ENCODE assay signal across 17 mouse cellular contexts in genomic region chr10:67804637-67805036, GRCm38 (mm10).
DNase-seq lines count a peak whose midpoint lies in the region; ATAC-seq and TF ChIP-seq lines count a peak whose summit lies in the region.
"Had no signal": no experiment of that assay in that cellular context is flagged by ENCODE, and none has a peak within 500 bp of the region (broad histone marks: within the 10 kb centered on the region; RNA-seq: fewer than 3 reads in every experiment).

No protein-coding gene starts in this region.

- TF ChIP-seq POLR2A in CH12.LX (IDR thresholded peaks at IDR 0.05; ENCODE audit: low read depth, low read length) = no peak

- H3K79me2 ChIP-seq in CH12.LX (replicated peaks; ENCODE audit: control insufficient read depth, extremely low read depth, insufficient read depth, poor library complexity, severe bottlenecking) = no peaks in the 10 kb centered on the region

- H3K4me3 ChIP-seq in liver, embryonic 15.5 days (replicated peaks) = no peak overlapping the region
- H3K4me3 ChIP-seq in liver, embryonic 12.5 days = no peak overlapping the region
- H3K4me3 ChIP-seq in CH12.LX (replicated peaks in 1 of 3; ENCODE audit: low read depth in 2 of 3, low read length in 2 of 3, poor library complexity in 1 of 3) = no peak overlapping the region
- no peak overlapping the region for H3K4me3 ChIP-seq in midbrain, embryonic 13.5 days (replicated peaks)
- H3K4me3 ChIP-seq: heart, embryonic 13.5 days; hindbrain, embryonic 10.5 days; limb, embryonic 13.5 days; neural tube, embryonic 13.5 days; stomach, embryonic 15.5 days had no signal

- TF ChIP-seq EP300 in CH12.LX (IDR thresholded peaks at IDR 0.05; ENCODE audit: low read length) = no peak

- no peak for TF ChIP-seq RAD21 in CH12.LX (IDR thresholded peaks at IDR 0.05; ENCODE audit: low read depth, low read length)

- TF ChIP-seq CTCF in CH12.LX (conservative IDR thresholded peaks at IDR 0.05 in 1 of 2, IDR thresholded peaks at IDR 0.05 in 1 of 2; ENCODE audit: low read depth in 2 of 2, low read length in 2 of 2) = no peak

- 0 out of 2 replicates have a peak, but pooled peaks cover 5% of the 10 kb centered on the region for H3K9me3 ChIP-seq in liver, embryonic 15.5 days (replicated peaks)
- H3K9me3 ChIP-seq in liver, embryonic 12.5 days (replicated peaks) = peaks cover 9% of the 10 kb centered on the region; the same call in 1 of the 2 replicates
- H3K9me3 ChIP-seq in CH12.LX (replicated peaks; ENCODE audit: low read length) = no peaks in the 10 kb centered on the region
- H3K9me3 ChIP-seq in midbrain, embryonic 13.5 days = no peaks in the 10 kb centered on the region
- H3K9me3 ChIP-seq: heart, embryonic 13.5 days; hindbrain, embryonic 10.5 days; limb, embryonic 13.5 days; neural tube, embryonic 13.5 days; stomach, embryonic 15.5 days had no signal

- in situ Hi-C loops in CH12.LX (cut with MboI; ENCODE audit: low pct_ligation_motif_present, low pct_unique_long_range_greater_than_20kb, low sequenced_read_pairs) = no loop called here

- 0 out of 2 replicates have a peak overlapping the region, but pooled peaks have one; percentile 13 for H3K4me2 ChIP-seq in liver, embryonic 15.5 days
- no peak overlapping the region for H3K4me2 ChIP-seq in liver, embryonic 12.5 days
- peak overlapping the region; percentile 23; the same call in 1 of the 2 replicates for H3K4me2 ChIP-seq in CH12.LX (ENCODE audit: insufficient read depth, low read depth, poor library complexity, severe bottlenecking)
- no peak overlapping the region for H3K4me2 ChIP-seq in midbrain, embryonic 13.5 days (replicated peaks)
- H3K4me2 ChIP-seq: heart, embryonic 13.5 days; limb, embryonic 13.5 days; lung, embryonic 14.5 days; neural tube, embryonic 13.5 days; stomach, embryonic 15.5 days had no signal

- dilution Hi-C loops in CH12.LX (cut with MboI; ENCODE audit: extremely low pct_ligation_motif_present, extremely low pct_unique_long_range_greater_than_20kb, low sequenced_read_pairs) = no loop called here

- no peak for ATAC-seq in liver, embryonic 15.5 days (ENCODE audit: insufficient read depth)
- no peak for ATAC-seq in liver, embryonic 12.5 days
- ATAC-seq in megakaryocyte, adult 5-6 weeks (ENCODE audit: poor library complexity, severe bottlenecking) = peak; percentile 71
- ATAC-seq in midbrain, embryonic 13.5 days = no peak
- ATAC-seq: activated CD4-positive, CD25-positive, alpha-beta regulatory T cell, adult 4 months; forebrain, postnatal 0 days had no signal

- no peaks in the 10 kb centered on the region for H3K4me1 ChIP-seq in liver, embryonic 15.5 days (replicated peaks)
- no peaks in the 10 kb centered on the region for H3K4me1 ChIP-seq in liver, embryonic 12.5 days
- H3K4me1 ChIP-seq in CH12.LX (ENCODE audit: control insufficient read depth in 1 of 2, insufficient read depth in 2 of 2) = peaks cover 10 to 35% of the 10 kb centered on the region in 2 experiments
- H3K4me1 ChIP-seq in midbrain, embryonic 13.5 days (replicated peaks) = no peaks in the 10 kb centered on the region
- H3K4me1 ChIP-seq: heart, embryonic 13.5 days; neural tube, embryonic 13.5 days; stomach, embryonic 15.5 days had no signal

- H3K27ac ChIP-seq in liver, embryonic 15.5 days (replicated peaks) = 0 out of 2 replicates have a peak overlapping the region, but pooled peaks have one; percentile 41
- H3K27ac ChIP-seq in liver, embryonic 12.5 days = no peak overlapping the region
- no peak overlapping the region for H3K27ac ChIP-seq in CH12.LX (ENCODE audit: insufficient read depth, low read depth)
- no peak overlapping the region for H3K27ac ChIP-seq in midbrain, embryonic 13.5 days
- H3K27ac ChIP-seq: heart, embryonic 13.5 days; hindbrain, embryonic 10.5 days; limb, embryonic 13.5 days; neural tube, embryonic 13.5 days; stomach, embryonic 15.5 days had no signal

- no peak overlapping the region for H3K9ac ChIP-seq in liver, embryonic 15.5 days
- no peak overlapping the region for H3K9ac ChIP-seq in liver, embryonic 12.5 days
- no peak overlapping the region; the same call in 1 of the 2 replicates for H3K9ac ChIP-seq in CH12.LX (ENCODE audit: insufficient read depth, low read depth)
- H3K9ac ChIP-seq in midbrain, embryonic 13.5 days (replicated peaks) = no peak overlapping the region
- H3K9ac ChIP-seq: forebrain, postnatal 0 days; heart, embryonic 13.5 days; limb, embryonic 13.5 days; lung, embryonic 14.5 days; neural tube, embryonic 13.5 days; stomach, embryonic 15.5 days had no signal

- H3K36me3 ChIP-seq in liver, embryonic 15.5 days (replicated peaks) = no peaks in the 10 kb centered on the region
- no peaks in the 10 kb centered on the region for H3K36me3 ChIP-seq in liver, embryonic 12.5 days
- peaks cover 0 to 1% of the 10 kb centered on the region in 2 experiments for H3K36me3 ChIP-seq in CH12.LX (replicated peaks in 1 of 2; ENCODE audit: control insufficient read depth in 1 of 2, insufficient read depth in 1 of 2, low read length in 1 of 2)
- H3K36me3 ChIP-seq in midbrain, embryonic 13.5 days = no peaks in the 10 kb centered on the region
- H3K36me3 ChIP-seq: heart, embryonic 13.5 days; hindbrain, embryonic 10.5 days; limb, embryonic 13.5 days; neural tube, embryonic 13.5 days; stomach, embryonic 15.5 days had no signal

- 19% methylated on average over 12 of the region's 12 CpGs for WGBS in liver, embryonic 15.5 days (ENCODE audit: insufficient replicate concordance)
- 33% methylated on average over 12 of the region's 12 CpGs for WGBS in liver, embryonic 12.5 days (ENCODE audit: insufficient replicate concordance)
- WGBS in midbrain, embryonic 13.5 days = 63% methylated on average over 12 of the region's 12 CpGs

- H3K27me3 ChIP-seq in liver, embryonic 15.5 days = no peaks in the 10 kb centered on the region
- no peaks in the 10 kb centered on the region for H3K27me3 ChIP-seq in liver, embryonic 12.5 days (replicated peaks)
- H3K27me3 ChIP-seq in CH12.LX (replicated peaks) = no peaks in the 10 kb centered on the region
- no peaks in the 10 kb centered on the region for H3K27me3 ChIP-seq in midbrain, embryonic 13.5 days
- H3K27me3 ChIP-seq: heart, embryonic 13.5 days; limb, embryonic 13.5 days; neural tube, embryonic 13.5 days; stomach, embryonic 15.5 days had no signal

- peak; percentile 6 for DNase-seq in gastrocnemius, adult 18-20 months (ENCODE audit: low spot score)
- DNase-seq in gastrocnemius, postnatal 4 days (ENCODE audit: low spot score in 2 of 2) = no peak
- DNase-seq in CH12.LX (ENCODE audit: extremely low read depth) = peak; percentile 34
- DNase-seq in yolk sac, embryonic 10.5 days (ENCODE audit: low spot score) = no peak
- DNase-seq: adrenal gland, postnatal 25 days had no signal

TF ChIP-seq in CH12.LX, 34 proteins besides CTCF, POLR2A, EP300 and RAD21:
- TF ChIP-seq IRF4 (IDR thresholded peaks at IDR 0.05; ENCODE audit: low read depth, low read length) (no peak), KAT2A (IDR thresholded peaks at IDR 0.05; ENCODE audit: insufficient replicate concordance, low read length) (no peak), ZMIZ1 (IDR thresholded peaks at IDR 0.05; ENCODE audit: low read depth, low read length) (no peak), CHD2 (IDR thresholded peaks at IDR 0.05; ENCODE audit: low read length) (no peak), SMC3 (IDR thresholded peaks at IDR 0.05; ENCODE audit: low read depth, low read length) (no peak), ETS1 (conservative IDR thresholded peaks at IDR 0.05; ENCODE audit: low read depth, low read length) (no peak), BHLHE40 (IDR thresholded peaks at IDR 0.05; ENCODE audit: low read depth, low read length) (no peak), ZNF384 (IDR thresholded peaks at IDR 0.05; ENCODE audit: low read depth, low read length) (no peak), JUN (IDR thresholded peaks at IDR 0.05; ENCODE audit: insufficient read depth, low read depth, low read length) (no peak)

Comparison
In these comparisons a context has a peak if more than half of its experiments do, and no peak if none do; other contexts are left out.
1. DNase-seq: peak in gastrocnemius, adult 18-20 months (single experiment) and CH12.LX (single experiment); none in gastrocnemius, postnatal 4 days (0 of 2) and yolk sac, embryonic 10.5 days (single experiment).
2. H3K4me2 ChIP-seq: peak in liver, embryonic 15.5 days (single experiment) and CH12.LX (single experiment); none in liver, embryonic 12.5 days (single experiment) and midbrain, embryonic 13.5 days (single experiment).